27 mouse cellular contexts compared by ENCODE assay signal in the genomic region with DNA sequence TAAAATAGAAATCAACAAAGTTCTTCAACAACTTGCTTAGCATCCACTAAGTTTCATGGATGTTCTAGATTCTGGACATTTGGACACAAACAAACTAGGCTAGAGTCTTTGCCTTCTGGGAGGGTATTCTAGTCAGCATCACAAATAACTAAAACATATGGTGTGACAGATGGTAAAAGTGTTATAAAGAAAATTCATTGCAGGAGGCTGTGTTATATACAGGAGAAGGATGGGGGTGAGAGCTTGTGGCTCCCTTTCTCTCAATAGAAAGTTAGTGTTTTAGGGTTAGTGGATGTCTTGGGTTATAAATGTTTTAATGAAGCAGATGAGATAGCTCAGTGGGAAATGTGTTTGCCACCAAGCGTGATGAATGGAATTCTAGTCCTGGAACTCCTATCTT. TPM values are rescaled to one million over a fixed set of nuclear protein-coding genes. Genes with fewer than 3 reads are reported as not detected.
A peak's percentile ranks its signal among the peaks of the same experiment; 100 is the strongest.
DNase-seq lines count a peak whose midpoint lies in the region; ATAC-seq lines count a peak whose summit lies in the region.
"Had no signal": no experiment of that assay in that cellular context is flagged by ENCODE, and none has a peak within 500 bp of the region (broad histone marks: within the 10 kb centered on the region; RNA-seq: fewer than 3 reads in every experiment).

No protein-coding gene starts in this region.

- WGBS in heart, embryonic 10.5 days, result 63% methylated on average over 1 of the region's 1 CpGs

- H3K36me3 ChIP-seq in heart, embryonic 10.5 days, result no peaks in the 10 kb centered on the region
- H3K36me3 ChIP-seq: intestine, embryonic 15.5 days; limb, embryonic 13.5 days; liver, embryonic 12.5 days; stomach, embryonic 15.5 days had no signal

- no peak for DNase-seq in cerebellum, adult 11 months
- DNase-seq in frontal cortex, postnatal 14 days (ENCODE audit: low spot score in 2 of 2), result no peak
- DNase-seq in cerebellum, adult 9-10 months, result peak; percentile 94
- peak; percentile 16 for DNase-seq in retina, postnatal 1 day
- no peak for DNase-seq in heart, embryonic 10.5 days (ENCODE audit: low spot score)
- DNase-seq: adrenal gland, adult 8-10 months; gastrocnemius, adult 2 months; heart, postnatal 4 days; kidney, adult 9 months; kidney, postnatal 14 days; layer of hippocampus, postnatal 36 days; lung, adult 18-20 months; lung, postnatal 10 days; right cerebral cortex, adult 18-20 months; thymus, adult 18-20 months; thymus, postnatal 4 days had no signal

- ATAC-seq in cerebellum, adult (ENCODE audit: insufficient number of reproducible peaks, low FRiP score, low TSS enrichment), result peak; percentile 94
- peak; percentile 86 for ATAC-seq in frontal cortex, adult (ENCODE audit: low TSS enrichment)
- no peak for ATAC-seq in megakaryocyte, adult 5-6 weeks (ENCODE audit: poor library complexity, severe bottlenecking)
- ATAC-seq: activated CD4-positive, CD25-positive, alpha-beta regulatory T cell, adult 4 months; intestine, embryonic 15.5 days; liver, embryonic 12.5 days had no signal

- no peaks in the 10 kb centered on the region for H3K4me1 ChIP-seq in heart, embryonic 10.5 days
- H3K4me1 ChIP-seq: hindbrain, embryonic 15.5 days; intestine, embryonic 15.5 days; limb, embryonic 13.5 days; liver, embryonic 12.5 days; stomach, embryonic 15.5 days had no signal

- H3K9me3 ChIP-seq in heart, embryonic 10.5 days, result no peaks in the 10 kb centered on the region
- H3K9me3 ChIP-seq: hindbrain, embryonic 15.5 days; intestine, embryonic 15.5 days; limb, embryonic 13.5 days; liver, embryonic 12.5 days; stomach, embryonic 15.5 days had no signal

- H3K27ac ChIP-seq in heart, embryonic 10.5 days, result no peak overlapping the region
- H3K27ac ChIP-seq: gastrocnemius, adult 2 months; hindbrain, embryonic 15.5 days; intestine, embryonic 15.5 days; layer of hippocampus, adult 2 months; limb, embryonic 13.5 days; liver, embryonic 12.5 days; stomach, embryonic 15.5 days had no signal

- no peaks in the 10 kb centered on the region for H3K27me3 ChIP-seq in heart, embryonic 10.5 days (ENCODE audit: insufficient read depth, poor library complexity, severe bottlenecking)
- H3K27me3 ChIP-seq: hindbrain, embryonic 15.5 days; intestine, embryonic 15.5 days; limb, embryonic 13.5 days; liver, embryonic 12.5 days; stomach, embryonic 15.5 days had no signal

- no peak overlapping the region for H3K4me3 ChIP-seq in heart, embryonic 10.5 days
- H3K4me3 ChIP-seq: gastrocnemius, adult 2 months; hindbrain, embryonic 15.5 days; intestine, embryonic 15.5 days; layer of hippocampus, adult 2 months; limb, embryonic 13.5 days; liver, embryonic 12.5 days; stomach, embryonic 15.5 days had no signal

RNA-seq across cellular contexts. Expression of a gene that starts 13.1 kb away (rescaled TPM):
- not detected in 2 replicates for total RNA-seq in megakaryocyte, adult 5-6 weeks (2015)
- total RNA-seq in megakaryocyte, adult 5-6 weeks (2017), result not detected in 2 replicates
- polyA plus RNA-seq in heart, embryonic 10.5 days (2016; fragmentation: Nextera tagmentation; extraction: Ambion mirVana), result 0.04 and 0.15 TPM in 2 replicates
- total RNA-seq: common myeloid progenitor, adult 5-6 weeks had no signal

Comparison
In these comparisons a context has a peak if more than half of its experiments do, and no peak if none do; other contexts are left out.
1. DNase-seq: peak in cerebellum, adult 9-10 months (single experiment) and retina, postnatal 1 day (single experiment); none in cerebellum, adult 11 months (single experiment), frontal cortex, postnatal 14 days (0 of 2) and heart, embryonic 10.5 days (single experiment).